Mouse (Mus musculus) layer of hippocampus, adult 8-10 months (tissue): Measurements from ENCODE around the gene Rnf41. TPM values are rescaled to one million over a fixed set of nuclear protein-coding genes. Genes with fewer than 3 reads are reported as not detected.
A peak's percentile ranks its signal among the peaks of the same experiment; 100 is the strongest.

Experiments
- DNase-seq, 2 experiments: peaks; one replicate each; pipeline ENCODE4 v3.0.0; 2022; ENCODE audit warnings: low spot score in 2 of 2
- total RNA-seq, 4 experiments: library from RNA; stranded (reverse); gene quantifications; 2 replicates each; pipeline ENCODE4 v1.2.4; 2022

The Rnf41 gene
- total RNA-seq, 4 experiments from 2014 or later = 71.7 to 79.9 (median 75.7) TPM

DNA sequence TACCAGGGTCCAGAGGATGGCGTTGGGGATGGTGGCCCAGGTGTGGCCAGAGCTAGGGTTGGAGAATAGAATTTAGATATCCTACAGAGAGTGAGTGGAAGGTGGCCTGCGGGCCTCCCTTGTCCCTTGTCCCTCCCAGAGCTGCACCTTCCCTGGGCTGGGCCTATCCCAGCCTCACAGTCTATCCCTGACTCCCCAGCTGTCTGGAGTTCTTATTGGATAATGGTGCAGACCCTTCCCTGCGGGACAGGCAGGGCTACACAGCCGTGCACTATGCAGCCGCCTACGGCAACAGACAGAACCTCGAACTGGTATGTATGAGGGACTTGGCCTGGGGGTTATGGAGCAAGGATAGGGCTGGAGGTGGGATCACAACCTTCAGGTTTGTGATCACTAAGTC lies 25.6 kb upstream of the Rnf41 start:
- DNase-seq = no peak

- DNase-seq = no peak
Measured at GRCm38 (mm10) chr10:128388941-128389340, 22.5 kb upstream of the Rnf41 start.

DNA sequence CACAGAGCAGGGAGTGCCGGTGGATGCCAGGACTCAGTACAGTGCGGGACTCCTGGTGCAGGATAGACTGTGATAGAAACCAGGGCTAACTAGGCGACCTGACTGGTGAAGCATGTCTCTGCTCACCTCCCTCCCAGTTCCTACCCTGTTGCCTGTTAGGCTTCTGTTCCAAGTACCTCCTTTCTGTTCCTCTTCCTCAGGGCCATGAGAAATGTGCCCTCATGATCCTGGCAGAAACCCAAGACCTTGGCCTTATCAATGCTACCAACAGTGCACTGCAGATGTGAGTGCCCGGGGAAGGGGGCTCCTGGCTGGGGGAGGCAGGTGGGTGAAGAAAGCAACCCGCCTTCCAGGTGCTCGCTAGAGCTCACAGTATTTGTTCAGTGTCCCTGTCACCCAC lies 21.9 kb upstream of the Rnf41 start:
- no peak for DNase-seq

- DNase-seq = no peak
Measured at GRCm38 (mm10) chr10:128390366-128390765, 21.1 kb upstream of the Rnf41 start.

- DNase-seq = no peak
Measured at GRCm38 (mm10) chr10:128391850-128392249, 19.6 kb upstream of the Rnf41 start.

DNA sequence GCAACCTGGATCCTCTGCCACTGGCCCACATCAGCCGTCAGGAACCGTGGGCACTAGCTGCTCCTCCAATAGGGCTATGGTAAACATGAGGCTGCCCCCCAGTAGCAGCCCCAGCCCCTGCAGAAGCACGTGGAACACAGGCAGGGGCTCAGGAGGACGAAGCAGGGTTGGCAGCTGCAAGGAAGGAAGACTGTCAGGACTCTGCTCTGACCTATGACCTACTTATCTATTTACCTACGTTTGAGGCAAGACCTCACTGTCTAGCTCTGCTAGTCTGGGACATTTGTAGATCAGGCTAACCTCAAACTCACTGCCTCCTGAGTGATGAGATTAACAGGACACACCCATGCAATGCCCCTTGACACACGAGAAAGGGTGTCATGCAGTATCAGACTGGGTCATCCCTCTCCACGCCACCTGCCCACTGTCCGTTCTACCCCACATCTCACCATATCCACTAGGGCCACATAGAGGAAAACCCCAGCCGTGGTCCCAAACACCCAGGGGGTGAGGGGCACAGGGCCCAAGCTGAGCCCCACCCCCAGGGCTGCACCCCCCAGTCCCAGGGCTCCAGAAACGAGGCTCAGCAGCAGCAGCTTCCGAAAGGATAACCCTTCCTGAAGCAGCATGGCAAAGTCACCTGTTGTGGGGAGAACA lies 15.3 kb upstream of the Rnf41 start:
- no peak for DNase-seq

DNA sequence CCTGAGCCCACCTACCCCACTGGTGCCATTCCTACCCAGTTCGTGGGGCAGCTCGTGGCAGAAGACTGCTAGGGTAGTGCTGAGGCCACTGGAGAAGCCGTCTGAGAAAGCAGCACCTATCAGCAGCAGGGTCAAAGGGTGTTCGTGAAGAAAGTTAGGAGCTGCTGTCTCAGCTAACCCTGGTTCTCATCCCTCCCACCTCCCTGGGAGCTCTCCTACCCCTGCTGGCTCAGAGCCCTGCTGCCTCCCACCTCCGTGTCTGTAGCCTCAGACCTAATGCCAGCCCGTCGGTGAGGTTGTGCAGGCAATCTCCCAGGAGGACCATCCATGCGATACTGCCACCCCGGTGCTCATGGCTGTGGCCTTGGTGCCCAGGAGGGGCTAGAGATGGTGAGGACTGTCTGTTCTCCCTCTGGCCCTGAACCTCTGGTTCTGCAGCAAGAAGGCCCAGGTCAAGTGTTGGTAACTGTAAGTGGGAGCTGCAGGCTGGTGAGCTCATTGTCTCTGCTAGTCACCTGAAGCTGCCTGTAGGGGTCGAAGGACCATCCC lies 14.7 kb upstream of the Rnf41 start:
- no peak for DNase-seq

- DNase-seq = no peak
Measured at GRCm38 (mm10) chr10:128397466-128397865, 14.0 kb upstream of the Rnf41 start.

- no peak for DNase-seq
Measured at GRCm38 (mm10) chr10:128400338-128400737, 11.1 kb upstream of the Rnf41 start.

DNA sequence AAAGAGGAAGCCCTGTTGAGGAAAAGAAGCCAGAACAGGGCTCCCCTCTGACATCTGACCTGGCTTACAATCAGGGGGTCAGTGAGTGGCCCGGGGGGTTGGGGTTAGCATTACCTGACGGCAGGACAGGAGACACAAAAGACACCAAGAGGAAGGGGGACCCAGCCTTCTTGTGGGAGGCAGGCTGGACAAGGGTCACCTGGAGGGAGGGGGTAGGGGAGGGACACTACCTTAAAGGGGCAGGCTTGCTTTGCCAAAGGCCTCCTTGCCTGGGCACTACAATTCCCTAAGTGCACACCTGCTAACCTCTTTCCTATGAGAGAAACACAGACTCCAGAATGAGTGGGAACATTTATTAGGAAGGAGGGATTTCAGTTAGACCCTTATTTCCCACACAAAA lies 10.4 kb upstream of the Rnf41 start, which contains the start of gene Slc39a5:
Gene Slc39a5, minus strand, starts transcription at position 174 of the 400 bp plus-strand sequence.
- DNase-seq = no peak

DNA sequence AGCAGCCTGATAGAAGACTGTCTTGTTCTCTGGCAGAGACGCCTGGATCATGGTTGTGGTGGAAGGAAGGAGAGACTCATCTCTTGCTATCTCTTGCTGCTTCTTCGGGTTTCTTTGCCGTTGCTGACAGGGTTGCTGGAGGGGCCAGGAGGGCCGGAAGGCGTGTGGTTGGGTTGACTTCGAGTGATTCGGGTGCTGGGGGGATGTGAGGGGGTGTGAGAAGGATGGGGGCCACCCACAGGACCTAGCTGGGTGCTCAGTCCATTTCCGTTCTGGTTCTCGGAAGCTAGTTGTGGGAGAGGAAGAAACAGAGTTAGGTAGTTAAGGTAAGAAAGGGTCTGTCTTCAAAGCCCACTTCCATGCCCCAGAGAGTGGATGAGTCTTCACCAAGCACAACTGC lies 9.8 kb upstream of the Rnf41 start:
- no peak for DNase-seq

- no peak for DNase-seq
Measured at GRCm38 (mm10) chr10:128403931-128404330, 7.5 kb upstream of the Rnf41 start.

DNA sequence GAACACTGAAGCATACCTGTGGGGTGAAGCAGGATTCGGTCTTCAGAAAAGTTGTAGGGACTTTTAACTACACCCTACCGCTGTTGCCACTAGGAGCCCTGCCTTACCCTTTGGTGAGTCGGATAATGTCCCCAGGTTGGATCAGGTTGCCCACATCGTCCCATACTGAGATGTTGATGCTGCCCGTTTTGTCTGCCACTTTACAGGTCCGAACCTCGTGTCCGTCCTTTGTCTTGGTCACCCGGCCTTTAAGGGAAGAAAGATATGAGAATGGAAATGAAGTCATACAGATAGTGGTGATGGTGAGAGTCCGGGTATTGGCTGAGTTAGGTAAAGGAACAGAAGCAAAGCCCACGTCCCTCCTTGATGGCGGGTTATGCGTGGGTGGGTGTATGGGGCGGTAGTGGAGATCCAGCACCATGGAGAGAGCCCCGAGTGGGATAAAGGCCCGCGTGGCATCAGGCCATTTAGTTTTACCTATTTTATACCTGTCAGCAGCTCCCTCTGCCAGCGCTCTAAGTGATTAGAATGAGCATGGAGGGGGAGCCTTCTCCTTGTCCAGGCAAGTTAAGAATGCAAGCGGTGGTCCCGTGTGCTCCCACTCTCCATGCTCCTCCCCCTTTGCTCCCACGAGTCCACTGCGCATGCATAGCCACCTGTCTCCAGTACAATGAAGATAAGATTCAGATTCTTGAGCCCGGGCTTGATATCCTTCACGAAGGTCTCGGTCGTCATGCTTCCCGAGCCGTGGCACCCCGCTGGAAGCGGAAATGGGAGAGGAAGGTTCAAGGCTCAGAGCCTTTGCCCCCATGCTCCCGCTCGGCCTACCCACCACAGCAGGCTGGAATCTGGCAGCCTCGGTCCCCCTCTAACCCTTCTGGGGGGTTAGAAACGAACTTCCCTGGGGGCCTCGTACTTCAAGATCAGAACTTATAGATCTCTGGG lies 2.6 kb upstream of the Rnf41 start:
- DNase-seq = peak in 1 of 2 experiments; percentile 50

DNA sequence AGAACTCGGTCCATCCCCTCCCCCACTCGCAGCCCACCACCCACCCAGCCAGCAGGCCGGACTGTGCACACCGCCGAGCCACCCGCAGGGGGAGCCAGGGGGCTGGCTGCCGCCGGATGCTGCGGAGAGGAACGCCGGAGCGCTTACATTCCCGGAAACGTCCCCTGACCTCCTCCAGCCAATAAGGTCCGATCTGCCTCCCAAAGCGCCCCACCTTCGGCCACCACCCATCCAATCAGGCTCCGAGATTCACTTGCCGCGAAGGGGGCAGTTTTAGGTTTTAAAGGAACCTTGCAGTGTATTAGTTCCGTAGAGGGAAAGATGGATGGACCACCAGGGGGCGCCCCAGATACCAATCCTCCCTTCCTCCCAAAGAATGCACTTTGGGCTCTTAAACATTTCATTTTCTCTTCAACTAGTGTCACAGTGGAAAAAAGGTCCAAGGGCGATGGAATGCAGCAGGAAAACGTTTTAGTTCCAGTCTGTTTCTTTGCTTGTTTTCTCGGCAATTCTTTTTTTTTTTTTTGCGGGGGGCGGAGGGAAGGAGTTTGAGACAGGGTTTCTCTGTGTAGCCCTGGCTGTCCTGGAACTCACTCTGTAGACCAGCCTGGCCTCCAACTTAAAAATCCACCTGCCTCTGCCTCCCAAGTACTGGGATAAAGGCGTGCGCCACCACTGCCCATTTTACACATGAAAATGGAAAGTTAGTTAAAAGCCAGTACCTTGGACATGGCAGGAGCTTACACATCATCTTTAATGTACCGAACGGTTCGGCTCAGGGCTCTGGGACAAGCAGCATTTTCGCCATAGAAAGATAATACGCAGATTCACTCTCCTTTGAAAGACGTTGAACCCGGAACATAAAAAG lies 1.5 kb upstream of the Rnf41 start:
- peak; percentile 97 to 99 for DNase-seq

GRCm38 (mm10) chr10:128410560-128410845 lies 954 bp upstream of the Rnf41 start:
- DNase-seq = no peak

- DNase-seq = peak in 1 of 2 experiments; percentile 39
Measured at GRCm38 (mm10) chr10:128412055-128412381, 561 bp downstream of the Rnf41 start.

- DNase-seq = no peak
Measured at GRCm38 (mm10) chr10:128412558-128412957, 1.1 kb downstream of the Rnf41 start.

DNA sequence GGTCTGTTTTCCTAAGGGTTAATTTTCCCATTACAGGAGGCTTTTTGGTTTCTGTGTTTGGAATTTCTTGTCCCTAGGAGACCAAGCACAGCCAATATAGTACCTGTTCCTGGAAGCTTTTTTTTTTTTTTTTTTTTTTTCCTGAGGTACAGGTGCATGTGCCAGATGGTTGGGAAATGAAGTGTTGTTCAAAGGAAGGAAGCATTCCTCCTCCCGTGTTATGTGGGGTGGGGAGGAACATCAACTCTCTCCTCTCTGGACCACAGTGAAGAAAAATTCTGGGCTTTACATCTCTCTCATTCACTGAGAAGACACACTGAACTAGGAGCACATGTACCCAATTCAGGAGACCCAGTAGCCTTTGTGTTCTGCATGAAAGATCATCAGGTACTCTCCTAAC lies 1.6 kb downstream of the Rnf41 start:
- no peak for DNase-seq

- DNase-seq = no peak
Measured at GRCm38 (mm10) chr10:128414848-128415247, 3.4 kb downstream of the Rnf41 start.

GRCm38 (mm10) chr10:128422426-128422825 lies 11.0 kb downstream of the Rnf41 start:
- DNase-seq = no peak

GRCm38 (mm10) chr10:128424604-128425003 lies 13.1 kb downstream of the Rnf41 start:
- DNase-seq = no peak

DNA sequence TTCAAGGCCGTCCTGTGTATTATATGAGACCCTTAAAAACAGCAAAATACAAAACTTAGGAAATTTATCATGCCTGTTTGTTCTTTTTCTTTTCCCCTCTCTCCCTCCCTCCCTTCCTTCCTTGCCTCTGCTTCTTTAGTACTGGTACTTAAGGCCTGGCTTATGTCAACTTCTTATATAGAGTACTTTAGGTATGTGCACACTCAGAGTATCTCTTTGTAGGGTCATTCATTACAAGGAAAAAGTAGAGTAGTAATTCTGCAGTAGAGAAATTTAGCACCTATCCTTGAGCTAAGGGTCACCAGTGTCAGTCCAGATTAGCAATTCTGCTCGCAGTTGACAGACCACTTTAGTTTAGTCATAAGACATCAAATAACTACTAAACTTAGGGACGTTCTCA lies 13.8 kb downstream of the Rnf41 start:
- no peak for DNase-seq
